Mouse (Mus musculus): ENCODE measurements around the gene Stk4. TPM values are rescaled to one million over a fixed set of nuclear protein-coding genes. Genes with fewer than 3 reads are reported as not detected.
A peak's percentile ranks its signal among the peaks of the same experiment; 100 is the strongest.

Gene Stk4
- polyA plus RNA-seq, 1 experiment from 2014 or later, result 25.6 TPM

DNA sequence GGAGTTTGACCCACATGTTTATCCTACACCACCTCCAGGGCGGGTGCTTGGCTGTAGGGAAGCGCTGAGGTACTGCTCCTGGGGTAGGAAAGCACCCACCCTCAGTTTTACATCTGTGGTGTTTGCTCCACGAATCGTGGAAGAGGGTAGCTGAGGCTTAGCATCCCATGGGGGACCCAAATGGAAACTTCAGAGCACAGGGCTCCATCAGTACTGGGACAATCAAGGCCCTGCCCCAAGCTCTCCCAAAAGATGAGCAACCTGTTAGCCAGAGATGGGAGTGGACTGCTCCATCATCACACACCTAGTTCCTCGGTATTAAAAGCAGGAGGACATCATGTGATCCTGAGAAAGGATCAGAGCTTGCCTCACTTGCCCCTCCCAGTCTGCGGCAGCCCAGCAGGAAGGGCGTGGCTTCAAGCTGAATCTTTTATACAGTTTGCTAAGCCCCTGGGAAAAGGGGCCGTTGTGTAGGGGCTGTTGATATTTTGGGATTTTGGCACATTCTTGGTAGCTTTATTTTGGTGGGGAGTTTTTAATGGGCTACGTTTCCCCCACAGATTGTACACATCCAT lies 114.1 kb downstream of the Stk4 start:
- Histone ChIP-seq H3K4me2 (0 out of 2 replicates have a peak overlapping the region, but pooled peaks have one; percentile 4), H3K27me3 (no peaks in the 10 kb centered on the region), H3K36me3 (ENCODE audit: poor library complexity, severe bottlenecking) (no peaks in the 10 kb centered on the region), H3K27ac (no peak overlapping the region), H3K4me1 (peaks cover 4% of the 10 kb centered on the region; the same call in 1 of the 2 replicates), H3K9ac (no peak overlapping the region), H3K4me3 (no peak overlapping the region), H3K9me3 (replicated peaks) (no peaks in the 10 kb centered on the region)
- WGBS, result 43% methylated on average over 9 of the region's 9 CpGs
- ATAC-seq, result no peak

DNA sequence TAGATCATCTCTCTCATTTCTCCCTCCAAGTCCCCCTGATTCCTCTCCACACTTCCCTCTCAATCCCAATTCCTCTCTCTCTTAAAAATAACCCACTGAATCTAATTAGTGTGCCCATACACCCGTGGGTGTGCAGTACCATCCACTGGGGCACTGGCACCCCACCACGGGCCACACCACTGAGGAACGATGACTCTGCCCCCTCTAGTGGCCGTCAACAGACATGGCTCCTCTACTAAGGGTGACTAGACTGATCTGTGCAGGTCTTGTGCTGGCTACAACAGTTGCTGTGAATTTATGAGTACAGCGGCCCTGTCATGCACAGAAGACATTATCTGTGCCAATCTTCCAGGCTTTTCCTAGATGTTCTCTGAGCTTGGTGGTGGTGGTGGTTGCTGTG lies 118.6 kb downstream of the Stk4 start:
- Histone ChIP-seq H3K4me2 (no peak overlapping the region), H3K4me1 (peaks cover 4% of the 10 kb centered on the region; the same call in 1 of the 2 replicates), H3K9me3 (replicated peaks) (no peaks in the 10 kb centered on the region), H3K27ac (no peak overlapping the region), H3K27me3 (no peaks in the 10 kb centered on the region), H3K4me3 (no peak overlapping the region), H3K36me3 (ENCODE audit: poor library complexity, severe bottlenecking) (no peaks in the 10 kb centered on the region), H3K9ac (no peak overlapping the region)
- WGBS, result 35% methylated on average over 5 of the region's 5 CpGs
- no peak for ATAC-seq

- Histone ChIP-seq H3K4me2 (no peak within 1 kb of the TSS), H3K4me1 (no peaks in the 10 kb centered on the region), H3K27ac (no peak within 1 kb of the TSS), H3K27me3 (no peaks in the 10 kb centered on the region), H3K36me3 (ENCODE audit: poor library complexity, severe bottlenecking) (no peaks in the 10 kb centered on the region), H3K9me3 (replicated peaks) (no peaks in the 10 kb centered on the region), H3K9ac (no peak within 1 kb of the TSS), H3K4me3 (no peak within 1 kb of the TSS)
- WGBS, result 83% methylated on average over 5 of the region's 6 CpGs
- no peak for ATAC-seq
Observed at GRCm38 (mm10) chr2:164190576-164190975, 120.5 kb downstream of the Stk4 start, which contains the start of gene Wfdc12. Wfdc12 (minus strand) TSS chr2:164190608.

DNA sequence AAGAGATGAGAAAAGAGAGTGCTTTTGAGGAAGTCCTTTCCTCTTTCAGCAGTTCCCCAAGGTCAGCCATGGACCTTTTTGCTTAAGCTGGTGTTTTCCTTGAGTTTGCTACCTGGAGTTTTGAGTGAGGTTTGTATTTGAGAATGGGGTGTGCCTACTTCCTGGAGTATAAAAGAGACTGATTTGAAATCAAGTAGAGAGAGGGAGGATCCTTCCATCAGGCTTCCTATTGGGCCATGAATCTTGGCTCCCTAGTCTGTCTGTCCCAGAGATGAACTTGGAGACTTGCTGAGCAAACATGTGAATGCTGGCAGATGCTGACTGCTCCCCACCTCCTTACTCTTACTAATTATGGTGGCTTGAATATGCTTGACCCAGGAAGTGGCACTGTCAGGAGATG lies 122.2 kb downstream of the Stk4 start:
- Histone ChIP-seq H3K27me3 (no peaks in the 10 kb centered on the region), H3K4me2 (no peak overlapping the region), H3K27ac (no peak overlapping the region), H3K9ac (no peak overlapping the region), H3K9me3 (replicated peaks) (no peaks in the 10 kb centered on the region), H3K4me3 (no peak overlapping the region), H3K4me1 (no peaks in the 10 kb centered on the region), H3K36me3 (ENCODE audit: poor library complexity, severe bottlenecking) (no peaks in the 10 kb centered on the region)
- no peak for ATAC-seq

GRCm38 (mm10) chr2:164194959-164195630 lies 125.0 kb downstream of the Stk4 start:
- Histone ChIP-seq H3K4me1 (no peaks in the 10 kb centered on the region), H3K9me3 (replicated peaks) (no peaks in the 10 kb centered on the region), H3K9ac (no peak overlapping the region), H3K4me2 (no peak overlapping the region), H3K36me3 (ENCODE audit: poor library complexity, severe bottlenecking) (no peaks in the 10 kb centered on the region), H3K27ac (no peak overlapping the region), H3K4me3 (no peak overlapping the region), H3K27me3 (no peaks in the 10 kb centered on the region)
- ATAC-seq, result no peak
- 80% methylated on average over 5 of the region's 5 CpGs for WGBS

DNA sequence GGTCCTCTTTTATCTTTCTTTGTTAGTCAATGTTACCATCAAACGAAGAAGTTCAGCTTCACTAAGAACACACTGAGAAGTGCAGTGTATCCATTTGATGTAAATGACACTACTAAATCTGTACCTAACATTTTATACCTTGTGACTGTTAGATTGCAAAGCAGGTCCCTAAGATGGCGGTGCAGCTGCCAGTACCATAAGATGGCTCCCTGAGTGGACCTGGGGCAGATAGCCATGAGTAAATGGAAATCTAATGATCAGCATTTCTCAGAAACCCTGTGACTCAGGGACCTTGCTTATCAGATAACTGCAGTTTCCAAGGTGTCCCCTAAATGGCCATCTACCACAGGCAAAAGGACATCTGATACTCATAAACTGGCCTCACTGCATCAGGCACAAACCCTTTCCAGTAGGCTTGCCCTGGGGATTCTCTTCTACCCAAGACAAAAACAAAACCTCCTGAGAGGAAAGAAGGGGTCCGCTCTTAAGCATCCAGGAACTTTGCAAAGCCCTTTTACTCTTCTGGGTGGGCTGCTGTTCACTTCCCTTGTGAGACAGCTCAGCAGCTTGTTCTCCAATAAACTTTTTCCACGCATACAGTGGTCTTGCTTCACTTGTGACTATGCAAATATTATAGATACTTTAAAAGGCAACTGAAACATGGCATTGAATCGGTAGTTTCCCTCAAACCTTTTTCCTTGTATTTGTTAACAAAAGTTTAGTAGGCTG lies 126.0 kb downstream of the Stk4 start:
- no peaks in the 10 kb centered on the region for H3K27me3 ChIP-seq
- H3K4me2 ChIP-seq, result no peak overlapping the region
- H3K4me1 ChIP-seq, result no peaks in the 10 kb centered on the region
- ATAC-seq, result no peak
- H3K4me3 ChIP-seq, result no peak overlapping the region
- no peak overlapping the region for H3K9ac ChIP-seq
- no peak overlapping the region for H3K27ac ChIP-seq
- WGBS, result 90% methylated on average over 5 of the region's 5 CpGs
- no peaks in the 10 kb centered on the region for H3K36me3 ChIP-seq (ENCODE audit: poor library complexity, severe bottlenecking)
- H3K9me3 ChIP-seq (replicated peaks), result no peaks in the 10 kb centered on the region

GRCm38 (mm10) chr2:164196700-164196990 lies 126.5 kb downstream of the Stk4 start:
- no peak for ATAC-seq
- H3K4me2 ChIP-seq, result no peak overlapping the region
- no peaks in the 10 kb centered on the region for H3K4me1 ChIP-seq
- WGBS, result 86% methylated on average over 5 of the region's 5 CpGs
- H3K4me3 ChIP-seq, result no peak overlapping the region
- H3K9me3 ChIP-seq (replicated peaks), result no peaks in the 10 kb centered on the region
- no peaks in the 10 kb centered on the region for H3K27me3 ChIP-seq
- H3K9ac ChIP-seq, result no peak overlapping the region
- no peaks in the 10 kb centered on the region for H3K36me3 ChIP-seq (ENCODE audit: poor library complexity, severe bottlenecking)
- H3K27ac ChIP-seq, result no peak overlapping the region

DNA sequence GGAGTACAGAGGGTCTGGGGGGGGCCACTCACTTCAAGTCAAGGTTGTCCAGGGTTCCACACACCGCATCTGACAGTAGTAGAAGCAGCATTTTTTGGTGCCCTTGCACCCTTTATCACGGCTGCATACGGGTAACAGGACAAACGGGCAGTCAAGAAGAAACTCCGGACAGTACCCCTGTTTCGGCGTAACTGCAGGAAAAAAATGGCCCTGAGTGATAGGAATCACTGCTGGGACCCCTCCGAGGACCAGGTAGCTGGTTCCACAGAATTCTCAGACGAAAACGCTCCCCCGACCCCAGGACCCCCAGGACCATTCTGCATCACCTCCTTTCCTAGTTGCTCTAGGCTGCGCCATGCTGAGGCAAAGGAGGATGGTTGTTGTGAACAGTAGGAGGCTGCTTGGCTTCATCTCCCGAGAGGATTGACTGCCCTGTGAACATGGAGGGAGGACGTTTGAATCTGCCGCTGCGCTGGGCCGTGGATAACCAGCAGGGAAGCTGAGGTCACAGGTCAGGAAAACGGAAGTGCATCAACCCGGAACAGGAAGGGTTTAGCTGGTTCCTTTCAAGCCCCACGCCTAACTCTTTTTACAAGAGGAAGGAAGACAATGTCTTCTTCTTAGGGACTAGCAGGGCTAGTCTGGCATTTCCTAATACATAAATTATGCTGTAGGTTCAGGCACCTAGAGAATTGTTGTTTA lies 129.7 kb downstream of the Stk4 start, which contains the start of gene Wfdc15a:
Wfdc15a (minus strand) TSS at position 505 of the 702 bp plus-strand sequence.
- Histone ChIP-seq H3K4me1 (no peaks in the 10 kb centered on the region), H3K4me3 (no peak within 1 kb of the TSS), H3K27me3 (no peaks in the 10 kb centered on the region), H3K27ac (no peak within 1 kb of the TSS), H3K9ac (no peak within 1 kb of the TSS), H3K36me3 (ENCODE audit: poor library complexity, severe bottlenecking) (no peaks in the 10 kb centered on the region), H3K4me2 (no peak within 1 kb of the TSS), H3K9me3 (replicated peaks) (no peaks in the 10 kb centered on the region)
- WGBS, result 82% methylated on average over 20 of the region's 20 CpGs
- no peak for ATAC-seq

Other genes with a start within 250 kb of the Stk4 start
- gene Ccn5, start 249.5 kb upstream of the Stk4 start, polyA plus RNA-seq (2015; fragmentation: Nextera tagmentation; extraction: Ambion mirVana), result 0.25 and 0.26 TPM in 2 replicates
- not detected in 2 replicates for gene Kcnk15, start 216.7 kb upstream of the Stk4 start, polyA plus RNA-seq (2015; fragmentation: Nextera tagmentation; extraction: Ambion mirVana)
- gene Rims4, start 151.6 kb upstream of the Stk4 start, polyA plus RNA-seq (2015; fragmentation: Nextera tagmentation; extraction: Ambion mirVana), result 2.5 and 3.0 TPM in 2 replicates
- gene Ywhab, start 75.4 kb upstream of the Stk4 start, polyA plus RNA-seq (2015; fragmentation: Nextera tagmentation; extraction: Ambion mirVana), result 361 and 370 TPM in 2 replicates
- 1.3 and 1.4 TPM in 2 replicates for gene Pabpc1l, start 44.9 kb upstream of the Stk4 start, polyA plus RNA-seq (2015; fragmentation: Nextera tagmentation; extraction: Ambion mirVana)
- gene Tomm34, start 847 bp downstream of the Stk4 start, polyA plus RNA-seq (2015; fragmentation: Nextera tagmentation; extraction: Ambion mirVana), result 47.8 and 54.1 TPM in 2 replicates
- 0.14 TPM in 1 of 2 replicates, not detected in the other for gene Kcns1, start 100.8 kb downstream of the Stk4 start, polyA plus RNA-seq (2015; fragmentation: Nextera tagmentation; extraction: Ambion mirVana)
- gene Wfdc5, start 112.4 kb downstream of the Stk4 start, polyA plus RNA-seq (2015; fragmentation: Nextera tagmentation; extraction: Ambion mirVana), result not detected in 2 replicates
- not detected in 2 replicates for gene Wfdc12, start 120.3 kb downstream of the Stk4 start, polyA plus RNA-seq (2015; fragmentation: Nextera tagmentation; extraction: Ambion mirVana)
- not detected in 2 replicates for gene Wfdc15a, start 129.8 kb downstream of the Stk4 start, polyA plus RNA-seq (2015; fragmentation: Nextera tagmentation; extraction: Ambion mirVana)
- not detected in 2 replicates for gene Wfdc15b, start 151.3 kb downstream of the Stk4 start, polyA plus RNA-seq (2015; fragmentation: Nextera tagmentation; extraction: Ambion mirVana)
- not detected in 2 replicates for gene Svs2, start 168.1 kb downstream of the Stk4 start, polyA plus RNA-seq (2015; fragmentation: Nextera tagmentation; extraction: Ambion mirVana)
- gene Svs3b, start 186.3 kb downstream of the Stk4 start, polyA plus RNA-seq (2015; fragmentation: Nextera tagmentation; extraction: Ambion mirVana), result not detected in 2 replicates
- not detected in 2 replicates for gene Svs4, start 208.1 kb downstream of the Stk4 start, polyA plus RNA-seq (2015; fragmentation: Nextera tagmentation; extraction: Ambion mirVana)
- not detected in 2 replicates for gene Svs3a, start 218.9 kb downstream of the Stk4 start, polyA plus RNA-seq (2015; fragmentation: Nextera tagmentation; extraction: Ambion mirVana)
- not detected in 2 replicates for gene Svs6, start 246.4 kb downstream of the Stk4 start, polyA plus RNA-seq (2015; fragmentation: Nextera tagmentation; extraction: Ambion mirVana)

Measured in forebrain, embryonic 13.5 days (tissue).